Mouse (Mus musculus): ENCODE measurements around the gene Slc2a3.

DNA sequence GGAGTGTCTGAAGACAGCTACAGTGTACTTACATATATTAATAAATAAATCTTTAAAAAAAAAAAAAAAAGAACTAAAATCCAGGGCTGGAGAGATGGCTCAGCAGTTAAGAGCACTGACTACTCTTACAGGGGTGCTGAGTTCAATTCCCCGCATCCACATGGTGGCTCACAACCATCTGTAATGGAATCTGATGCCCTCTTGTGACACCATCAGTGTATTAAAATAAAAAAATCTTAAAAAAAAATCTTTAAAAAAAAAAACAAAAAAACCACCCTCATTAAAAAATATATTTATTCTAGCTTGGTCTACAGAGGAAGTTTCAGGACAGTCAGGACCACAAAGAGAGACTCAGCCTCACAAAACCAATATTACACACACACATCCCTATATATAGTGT lies 27.1 kb downstream of the Slc2a3 start:
- TF ChIP-seq POLR2A (IDR thresholded peaks at IDR 0.05; ENCODE audit: borderline replicate concordance, insufficient read depth, low read length) (no peak), CTCF (IDR thresholded peaks at IDR 0.05; ENCODE audit: borderline replicate concordance, insufficient read depth, low read depth, low read length) (no peak)

Data from cerebellum, adult 2 months (tissue).